Mouse (Mus musculus) neural tube, embryonic 13.5 days (tissue): ENCODE measurements at regions not wholly inside any gene's neighbourhood (a gene's known extent, or its start where the extent isn't known, plus 50 kb on each side); places are given as distances from the start of the nearest gene placed in this dataset.

Experiments used
- ATAC-seq: fragments of 200-750 bp; cut with Nextera tagmentation; 2 replicates; pipeline ENCODE4 v1.8.0; 2017; ENCODE audit warnings: low read depth, mild to moderate bottlenecking, moderate TSS enrichment, moderate library complexity
- H3K27ac ChIP-seq: fragments of 300-500 bp; sonication (generic); replicated peaks from 2 replicates; pipeline ENCODE4 v1.5.1; 2015; ENCODE audit warnings: moderate library complexity, mild to moderate bottlenecking, inconsistent platforms
- H3K27me3 ChIP-seq: fragments of 300-500 bp; sonication (generic); 2 replicates; pipeline ENCODE4 v1.6.1; 2015; ENCODE audit warnings: mild to moderate bottlenecking, inconsistent platforms
- H3K36me3 ChIP-seq: fragments of 300-500 bp; sonication (generic); 2 replicates; pipeline ENCODE4 v1.6.1; 2015; ENCODE audit warnings: mild to moderate bottlenecking, inconsistent platforms
- H3K4me1 ChIP-seq: fragments of 300-500 bp; sonication (generic); replicated peaks from 2 replicates; pipeline ENCODE4 v1.6.1; 2015; ENCODE audit warnings: inconsistent platforms
- H3K4me2 ChIP-seq: fragments of 300-500 bp; sonication (generic); 2 replicates; pipeline ENCODE4 v1.6.1; 2015; ENCODE audit warnings: inconsistent platforms, mild to moderate bottlenecking, moderate library complexity
- H3K4me3 ChIP-seq: fragments of 300-500 bp; sonication (generic); 2 replicates; pipeline ENCODE4 v1.5.1; 2015; ENCODE audit warnings: mild to moderate bottlenecking, inconsistent platforms
- H3K9ac ChIP-seq: fragments of 300-500 bp; sonication (generic); 2 replicates; pipeline ENCODE4 v1.6.1; 2015; ENCODE audit warnings: moderate library complexity, mild to moderate bottlenecking, inconsistent platforms
- H3K9me3 ChIP-seq: fragments of 300-500 bp; sonication (generic); 2 replicates; pipeline ENCODE4 v1.6.1; 2016; ENCODE audit warnings: inconsistent platforms
- WGBS: fragments of 180-500 bp; shearing (Covaris S2); methylation state at CpG from one replicate; pipeline ENCODE4 v1.1.7; 2015; 5-methylcytosine and 5-hydroxymethylcytosine counted together

DNA sequence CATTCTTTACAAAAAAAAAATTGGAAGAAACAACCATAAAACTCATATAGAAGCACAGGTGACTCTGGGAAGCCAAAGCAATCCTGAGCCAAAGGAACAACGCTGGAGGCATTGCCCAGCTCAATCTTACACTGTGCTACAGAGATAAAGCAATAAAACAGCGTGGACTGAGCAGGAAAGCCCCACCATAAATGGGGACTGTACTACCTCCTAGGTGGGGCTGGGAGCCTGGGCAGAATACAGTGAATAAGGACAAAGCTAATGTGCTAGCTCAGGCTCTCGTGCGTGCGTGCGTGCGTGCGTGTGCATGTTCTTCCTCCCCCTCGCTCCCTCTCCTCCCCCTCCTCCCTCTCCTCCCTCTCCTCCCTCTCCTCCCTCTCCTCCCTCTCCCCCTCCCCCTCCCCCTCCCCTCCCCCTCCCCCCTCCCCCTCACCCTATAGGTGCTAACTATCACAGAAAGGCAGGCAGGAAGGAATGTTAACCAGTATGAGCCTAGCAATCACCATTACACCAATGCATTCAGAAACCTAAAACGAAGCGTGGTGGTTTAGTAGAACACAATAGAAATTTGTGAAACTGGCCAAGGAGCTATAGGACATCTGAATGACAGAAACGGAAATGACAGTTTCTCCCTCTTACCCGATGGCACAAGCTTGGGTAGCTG is 64.6 kb upstream of the 4932438A13Rik start:
- H3K9me3 ChIP-seq = no peaks in the 10 kb centered on the region
- 51% methylated on average over 13 of the region's 13 CpGs for WGBS
- no peak overlapping the region for H3K9ac ChIP-seq
- no peaks in the 10 kb centered on the region for H3K4me1 ChIP-seq
- ATAC-seq = peak; percentile 76
- no peak overlapping the region for H3K27ac ChIP-seq
- H3K27me3 ChIP-seq = no peaks in the 10 kb centered on the region
- H3K36me3 ChIP-seq = no peaks in the 10 kb centered on the region
- H3K4me2 ChIP-seq = peak overlapping the region; percentile 38
- no peak overlapping the region for H3K4me3 ChIP-seq

DNA sequence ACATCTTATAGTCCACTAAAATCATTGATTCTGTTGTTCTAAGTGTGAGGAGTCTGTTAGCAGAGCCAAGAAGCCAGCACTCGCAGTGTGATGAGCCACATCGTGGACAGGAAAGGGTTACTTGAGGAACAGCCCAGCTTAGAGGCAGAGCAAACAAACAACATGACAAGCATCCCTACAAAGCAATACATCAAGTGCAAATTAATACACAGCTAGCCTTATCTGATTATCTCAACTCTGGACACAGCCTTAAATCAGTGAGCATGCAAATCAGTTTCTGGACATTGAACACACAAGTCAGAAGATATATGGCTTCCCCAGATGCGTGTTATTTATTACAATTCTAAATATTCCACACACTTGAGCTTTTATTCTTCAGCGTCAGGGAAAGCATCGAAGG is 52.4 kb upstream of the 4932438A13Rik start:
- Histone ChIP-seq H3K9ac (no peak overlapping the region), H3K9me3 (no peaks in the 10 kb centered on the region), H3K27me3 (no peaks in the 10 kb centered on the region), H3K4me3 (no peak overlapping the region), H3K36me3 (no peaks in the 10 kb centered on the region), H3K4me1 (no peaks in the 10 kb centered on the region), H3K27ac (no peak overlapping the region), H3K4me2 (no peak overlapping the region)
- ATAC-seq = peak; percentile 59
- 72% methylated on average over 5 of the region's 5 CpGs for WGBS
